Comparison of ENCODE assay signal across 18 mouse cellular contexts in the genomic region with DNA sequence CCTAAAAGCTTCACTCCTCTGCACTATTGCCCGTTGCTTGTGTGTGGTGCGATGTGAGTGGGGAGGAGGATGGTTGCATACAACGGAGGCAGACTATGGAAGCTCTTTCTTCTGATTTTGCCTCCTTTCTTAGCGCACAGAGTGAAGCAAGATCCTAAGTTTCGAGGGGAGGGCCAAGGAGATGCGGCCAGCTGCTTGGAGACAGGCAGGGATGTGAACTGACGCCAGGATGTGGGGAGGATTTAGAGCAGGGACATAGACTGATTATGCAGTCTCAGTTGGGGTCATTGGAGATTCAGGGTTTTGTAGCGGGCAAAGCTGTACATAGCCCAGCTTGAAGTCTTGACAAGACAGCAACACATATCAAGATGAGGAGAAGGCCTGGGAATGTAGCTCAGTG. TPM values are rescaled to one million over a fixed set of nuclear protein-coding genes. Genes with fewer than 3 reads are reported as not detected.
DNase-seq lines count a peak whose midpoint lies in the region; ATAC-seq and TF ChIP-seq lines count a peak whose summit lies in the region.
"Had no signal": no experiment of that assay in that cellular context is flagged by ENCODE, and none has a peak within 500 bp of the region (broad histone marks: within the 10 kb centered on the region; RNA-seq: fewer than 3 reads in every experiment).

No protein-coding gene starts in this region.

- no peak overlapping the region for H3K4me2 ChIP-seq in hindbrain, embryonic 13.5 days
- H3K4me2 ChIP-seq in hindbrain, postnatal 0 days (ENCODE audit: low read depth, low read length) = no peak overlapping the region
- no peak overlapping the region for H3K4me2 ChIP-seq in liver, embryonic 13.5 days
- no peak overlapping the region for H3K4me2 ChIP-seq in liver, postnatal 0 days (ENCODE audit: low read depth, low read length)
- H3K4me2 ChIP-seq: embryonic facial prominence, embryonic 13.5 days; forebrain, embryonic 12.5 days; hindbrain, embryonic 15.5 days had no signal

- TF ChIP-seq CTCF in hindbrain, postnatal 0 days (IDR thresholded peaks at IDR 0.05; ENCODE audit: low read depth) = no peak
- no peak for TF ChIP-seq CTCF in liver, postnatal 0 days (IDR thresholded peaks at IDR 0.05; ENCODE audit: low read depth)

- H3K4me1 ChIP-seq in hindbrain, embryonic 13.5 days (replicated peaks) = peaks cover 31% of the 10 kb centered on the region
- H3K4me1 ChIP-seq in hindbrain, postnatal 0 days (ENCODE audit: insufficient read depth, low read length) = peaks cover 17% of the 10 kb centered on the region
- peaks cover 23% of the 10 kb centered on the region for H3K4me1 ChIP-seq in liver, embryonic 13.5 days (replicated peaks)
- H3K4me1 ChIP-seq in liver, postnatal 0 days (ENCODE audit: insufficient read depth) = peaks cover 8% of the 10 kb centered on the region
- H3K4me1 ChIP-seq in megakaryocyte, embryonic 14.5 days = peaks cover 71% of the 10 kb centered on the region

- ATAC-seq in hindbrain, embryonic 13.5 days (ENCODE audit: low FRiP score) = no peak
- no peak for ATAC-seq in hindbrain, postnatal 0 days
- no peak for ATAC-seq in liver, embryonic 13.5 days (ENCODE audit: low read depth)
- no peak for ATAC-seq in liver, postnatal 0 days
- no peak for ATAC-seq in megakaryocyte, adult 5-6 weeks (ENCODE audit: poor library complexity, severe bottlenecking)
- ATAC-seq: forebrain, embryonic 16.5 days had no signal

- DNase-seq in hindbrain, postnatal 0 days (ENCODE audit: low spot score) = no peak
- no peak for DNase-seq in liver, embryonic 13.5 days
- DNase-seq in liver, postnatal 0 days = no peak
- DNase-seq: adrenal gland, adult 2 months; adrenal gland, postnatal 25 days; cerebellum, adult 18-20 months; cerebellum, adult 9-11 months; cerebellum, postnatal 36 days; gastrocnemius, postnatal 14 days had no signal

- no peak overlapping the region for H3K4me3 ChIP-seq in hindbrain, embryonic 13.5 days
- no peak overlapping the region for H3K4me3 ChIP-seq in hindbrain, postnatal 0 days (ENCODE audit: low read length)
- no peak overlapping the region for H3K4me3 ChIP-seq in liver, embryonic 13.5 days (replicated peaks)
- no peak overlapping the region for H3K4me3 ChIP-seq in liver, postnatal 0 days (ENCODE audit: low read depth, low read length)
- H3K4me3 ChIP-seq in megakaryocyte, embryonic 14.5 days (replicated peaks) = peak overlapping the region; percentile 10
- H3K4me3 ChIP-seq: embryonic facial prominence, embryonic 13.5 days; forebrain, embryonic 12.5 days; heart, embryonic 10.5 days; hindbrain, embryonic 10.5 days; hindbrain, embryonic 15.5 days had no signal

- H3K9me3 ChIP-seq in hindbrain, embryonic 13.5 days = no peaks in the 10 kb centered on the region
- H3K9me3 ChIP-seq in hindbrain, postnatal 0 days (ENCODE audit: low read length) = no peaks in the 10 kb centered on the region
- no peaks in the 10 kb centered on the region for H3K9me3 ChIP-seq in liver, embryonic 13.5 days (replicated peaks)
- H3K9me3 ChIP-seq in liver, postnatal 0 days (ENCODE audit: low read length) = no peaks in the 10 kb centered on the region
- no peaks in the 10 kb centered on the region for H3K9me3 ChIP-seq in megakaryocyte, embryonic 14.5 days
- H3K9me3 ChIP-seq: embryonic facial prominence, embryonic 13.5 days; forebrain, embryonic 12.5 days; heart, embryonic 10.5 days; hindbrain, embryonic 10.5 days; hindbrain, embryonic 15.5 days had no signal

- TF ChIP-seq EP300 in liver, postnatal 0 days (IDR thresholded peaks at IDR 0.05; ENCODE audit: low read depth) = no peak

- 0 out of 2 replicates have a peak overlapping the region, but pooled peaks have one; percentile 40 for H3K9ac ChIP-seq in hindbrain, embryonic 13.5 days
- no peak overlapping the region for H3K9ac ChIP-seq in hindbrain, postnatal 0 days (replicated peaks; ENCODE audit: low read length)
- H3K9ac ChIP-seq in liver, embryonic 13.5 days = no peak overlapping the region
- no peak overlapping the region for H3K9ac ChIP-seq in liver, postnatal 0 days (replicated peaks)
- H3K9ac ChIP-seq: embryonic facial prominence, embryonic 13.5 days; forebrain, embryonic 12.5 days; hindbrain, embryonic 15.5 days had no signal

- 62% methylated on average over 8 of the region's 8 CpGs for WGBS in hindbrain, embryonic 13.5 days
- 53% methylated on average over 8 of the region's 8 CpGs for WGBS in hindbrain, postnatal 0 days
- 54% methylated on average over 8 of the region's 8 CpGs for WGBS in liver, embryonic 13.5 days (ENCODE audit: insufficient replicate concordance)
- 57% methylated on average over 8 of the region's 8 CpGs for WGBS in liver, postnatal 0 days (ENCODE audit: insufficient replicate concordance)

- H3K27me3 ChIP-seq in hindbrain, embryonic 13.5 days = 0 out of 2 replicates have a peak, but pooled peaks cover 9% of the 10 kb centered on the region
- no peaks in the 10 kb centered on the region for H3K27me3 ChIP-seq in hindbrain, postnatal 0 days (ENCODE audit: insufficient read depth, low read length)
- no peaks in the 10 kb centered on the region for H3K27me3 ChIP-seq in liver, embryonic 13.5 days
- H3K27me3 ChIP-seq in liver, postnatal 0 days (ENCODE audit: insufficient read depth, low read length) = no peaks in the 10 kb centered on the region
- H3K27me3 ChIP-seq in megakaryocyte, embryonic 14.5 days (replicated peaks) = no peaks in the 10 kb centered on the region
- H3K27me3 ChIP-seq: embryonic facial prominence, embryonic 13.5 days; forebrain, embryonic 12.5 days; hindbrain, embryonic 15.5 days had no signal

- no peaks in the 10 kb centered on the region for H3K36me3 ChIP-seq in hindbrain, embryonic 13.5 days
- H3K36me3 ChIP-seq in hindbrain, postnatal 0 days (ENCODE audit: insufficient read depth, low read length) = no peaks in the 10 kb centered on the region
- no peaks in the 10 kb centered on the region for H3K36me3 ChIP-seq in liver, embryonic 13.5 days
- no peaks in the 10 kb centered on the region for H3K36me3 ChIP-seq in liver, postnatal 0 days (replicated peaks; ENCODE audit: insufficient read depth, low read length)
- no peaks in the 10 kb centered on the region for H3K36me3 ChIP-seq in megakaryocyte, embryonic 14.5 days (replicated peaks; ENCODE audit: low read length)
- H3K36me3 ChIP-seq: embryonic facial prominence, embryonic 13.5 days; forebrain, embryonic 12.5 days; heart, embryonic 10.5 days; hindbrain, embryonic 10.5 days; hindbrain, embryonic 15.5 days had no signal

- H3K27ac ChIP-seq in hindbrain, embryonic 13.5 days = no peak overlapping the region
- H3K27ac ChIP-seq in hindbrain, postnatal 0 days = no peak overlapping the region
- 0 out of 2 replicates have a peak overlapping the region, but pooled peaks have one; percentile 24 for H3K27ac ChIP-seq in liver, embryonic 13.5 days
- H3K27ac ChIP-seq in liver, postnatal 0 days (ENCODE audit: low read depth) = no peak overlapping the region
- H3K27ac ChIP-seq: embryonic facial prominence, embryonic 13.5 days; forebrain, embryonic 12.5 days; heart, embryonic 10.5 days; hindbrain, embryonic 10.5 days; hindbrain, embryonic 15.5 days had no signal

RNA-seq across cellular contexts. Expression of gene Med4, which starts 3.5 kb away (rescaled TPM):
- 86.8 and 88.7 TPM in 2 replicates for polyA plus RNA-seq in hindbrain, embryonic 13.5 days (2015; fragmentation: Nextera tagmentation; extraction: Ambion mirVana)
- 19.4 and 20.8 TPM in 2 replicates for total RNA-seq in hindbrain, postnatal 0 days (2014; rRNA removed)
- 77.1 and 79.1 TPM in 2 replicates for polyA plus RNA-seq in hindbrain, postnatal 0 days (2015; fragmentation: Nextera tagmentation; extraction: Ambion mirVana)
- polyA plus RNA-seq in liver, embryonic 13.5 days (2015; fragmentation: Nextera tagmentation; extraction: Ambion mirVana) = 38.8 and 40.6 TPM in 2 replicates
- 18.7 and 20.4 TPM in 2 replicates for polyA plus RNA-seq in liver, postnatal 0 days (2015; fragmentation: Nextera tagmentation; extraction: Ambion mirVana)
- 16.3 TPM in 1 of 2 replicates, not detected in the other for polyA plus RNA-seq in megakaryocyte, embryonic 14.5 days (2012; ENCODE audit: insufficient read depth, low replicate concordance)
- total RNA-seq in megakaryocyte, adult 5-6 weeks (2015) = 29.7 and 32.8 TPM in 2 replicates
- total RNA-seq in megakaryocyte, adult 5-6 weeks (2017) = 51.0 and 51.3 TPM in 2 replicates

RNA-seq across cellular contexts. Expression of gene Sucla2, which starts 18.8 kb away (rescaled TPM):
- 123 and 124 TPM in 2 replicates for polyA plus RNA-seq in hindbrain, embryonic 13.5 days (2015; fragmentation: Nextera tagmentation; extraction: Ambion mirVana)
- total RNA-seq in hindbrain, postnatal 0 days (2014; rRNA removed) = 65.4 and 73.9 TPM in 2 replicates
- polyA plus RNA-seq in hindbrain, postnatal 0 days (2015; fragmentation: Nextera tagmentation; extraction: Ambion mirVana) = 157 and 160 TPM in 2 replicates
- 60.6 and 75.1 TPM in 2 replicates for polyA plus RNA-seq in liver, embryonic 13.5 days (2015; fragmentation: Nextera tagmentation; extraction: Ambion mirVana)
- 99.7 and 102 TPM in 2 replicates for polyA plus RNA-seq in liver, postnatal 0 days (2015; fragmentation: Nextera tagmentation; extraction: Ambion mirVana)
- polyA plus RNA-seq in megakaryocyte, embryonic 14.5 days (2012; ENCODE audit: insufficient read depth, low replicate concordance) = 10.7 and 21.4 TPM in 2 replicates
- total RNA-seq in megakaryocyte, adult 5-6 weeks (2015) = 57.8 and 64.9 TPM in 2 replicates
- total RNA-seq in megakaryocyte, adult 5-6 weeks (2017) = 105 and 109 TPM in 2 replicates

RNA-seq across cellular contexts. Expression of gene Nudt15, which starts 41.8 kb away (rescaled TPM):
- polyA plus RNA-seq in hindbrain, embryonic 13.5 days (2015; fragmentation: Nextera tagmentation; extraction: Ambion mirVana) = 11.1 and 12.0 TPM in 2 replicates
- 5.3 and 6.3 TPM in 2 replicates for total RNA-seq in hindbrain, postnatal 0 days (2014; rRNA removed)
- 10.2 and 10.3 TPM in 2 replicates for polyA plus RNA-seq in hindbrain, postnatal 0 days (2015; fragmentation: Nextera tagmentation; extraction: Ambion mirVana)
- polyA plus RNA-seq in liver, embryonic 13.5 days (2015; fragmentation: Nextera tagmentation; extraction: Ambion mirVana) = 4.2 and 5.1 TPM in 2 replicates
- polyA plus RNA-seq in liver, postnatal 0 days (2015; fragmentation: Nextera tagmentation; extraction: Ambion mirVana) = 1.6 and 1.9 TPM in 2 replicates
- polyA plus RNA-seq in megakaryocyte, embryonic 14.5 days (2012; ENCODE audit: insufficient read depth, low replicate concordance) = 0.08 TPM in 1 of 2 replicates, not detected in the other
- 2.8 and 4.6 TPM in 2 replicates for total RNA-seq in megakaryocyte, adult 5-6 weeks (2015)
- total RNA-seq in megakaryocyte, adult 5-6 weeks (2017) = 1.9 and 3.2 TPM in 2 replicates
